Mouse (Mus musculus): ENCODE data around the gene Hs6st3.
A peak's percentile ranks its signal among the peaks of the same experiment; 100 is the strongest.

Hs6st3 gene

DNA sequence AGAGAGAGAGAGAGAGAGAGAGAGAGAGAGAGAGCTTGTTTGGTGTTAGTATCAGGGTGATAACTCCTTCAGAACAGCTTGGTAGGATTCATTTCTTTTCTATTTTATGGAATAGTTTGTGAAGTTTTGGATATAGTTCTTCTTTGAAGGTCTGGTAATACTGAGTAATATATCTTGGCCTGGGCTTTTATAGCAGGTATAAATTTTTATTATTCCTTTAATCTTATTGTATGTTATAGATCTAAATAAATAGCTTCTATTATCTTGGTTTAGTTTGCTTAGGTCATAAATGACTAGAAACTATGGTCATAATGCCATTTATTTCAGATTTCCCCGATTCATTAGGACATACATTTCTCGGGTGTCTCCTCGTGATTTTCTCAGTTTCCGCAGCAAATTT is 675.8 kb downstream of the Hs6st3 start:
- no peak for DNase-seq

- no peak for DNase-seq
These were observed 677.5 kb downstream of the Hs6st3 start for GRCm38 (mm10) chr14:119815616-119816015.

- peak in 1 of 2 experiments; percentile 13 for DNase-seq
These were observed 682.4 kb downstream of the Hs6st3 start for GRCm38 (mm10) chr14:119820562-119820961.

- no peak for DNase-seq
These were observed 693.2 kb downstream of the Hs6st3 start for GRCm38 (mm10) chr14:119831165-119832011.

- DNase-seq = no peak
These were observed 693.8 kb downstream of the Hs6st3 start for GRCm38 (mm10) chr14:119832012-119832325.

GRCm38 (mm10) chr14:119832940-119833339 is 694.8 kb downstream of the Hs6st3 start:
- no peak for DNase-seq

GRCm38 (mm10) chr14:119834008-119834700 is 696.0 kb downstream of the Hs6st3 start:
- DNase-seq = no peak

GRCm38 (mm10) chr14:119836051-119836450 is 697.9 kb downstream of the Hs6st3 start:
- no peak for DNase-seq

DNA sequence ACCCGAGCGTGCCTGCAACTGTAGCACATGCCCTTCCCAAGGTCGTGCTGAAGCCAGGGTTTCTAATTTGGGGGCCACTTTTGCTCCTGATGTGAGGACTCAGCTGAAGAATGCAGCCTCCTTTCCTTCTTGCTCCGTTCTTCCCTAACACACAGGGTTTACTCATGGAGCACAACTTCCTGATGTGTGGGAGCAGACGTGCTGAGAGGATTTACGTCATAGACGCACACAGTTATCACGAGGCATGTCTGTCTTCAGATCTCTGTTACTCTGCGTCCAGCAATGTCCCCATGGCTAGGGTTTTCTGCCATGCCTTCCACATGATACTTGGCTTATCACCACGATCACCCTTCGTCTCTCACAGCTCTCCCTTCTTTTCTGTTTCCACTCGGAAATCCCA is 709.4 kb downstream of the Hs6st3 start:
- DNase-seq = no peak

DNA sequence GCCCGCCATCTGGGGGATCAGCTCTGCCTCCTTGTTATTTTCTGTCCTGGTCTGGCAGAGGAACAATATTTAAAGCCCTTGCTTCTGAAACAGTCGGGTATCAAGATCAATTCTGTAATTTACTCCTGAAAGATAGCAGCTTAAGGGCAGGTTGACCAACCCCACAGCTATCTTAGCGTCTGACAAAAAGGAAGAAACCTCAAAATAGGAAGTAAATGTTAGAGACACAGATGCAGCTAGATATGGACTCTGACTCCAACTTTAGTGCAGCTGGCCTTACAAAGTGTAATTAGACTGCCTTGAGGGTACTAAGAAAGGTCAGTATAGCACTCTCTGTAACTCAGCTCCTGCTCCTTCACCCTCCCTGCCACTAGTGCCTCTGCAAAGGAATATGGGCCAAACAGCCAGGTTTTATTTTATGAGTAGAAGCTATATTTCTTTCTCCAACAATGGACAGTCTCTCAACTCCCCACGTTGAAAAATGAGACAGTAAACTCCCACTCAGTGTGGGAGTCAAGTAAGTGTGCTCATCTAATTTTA is 710.7 kb downstream of the Hs6st3 start:
- no peak for DNase-seq

GRCm38 (mm10) chr14:119849338-119849737 is 711.2 kb downstream of the Hs6st3 start:
- no peak for DNase-seq

DNA sequence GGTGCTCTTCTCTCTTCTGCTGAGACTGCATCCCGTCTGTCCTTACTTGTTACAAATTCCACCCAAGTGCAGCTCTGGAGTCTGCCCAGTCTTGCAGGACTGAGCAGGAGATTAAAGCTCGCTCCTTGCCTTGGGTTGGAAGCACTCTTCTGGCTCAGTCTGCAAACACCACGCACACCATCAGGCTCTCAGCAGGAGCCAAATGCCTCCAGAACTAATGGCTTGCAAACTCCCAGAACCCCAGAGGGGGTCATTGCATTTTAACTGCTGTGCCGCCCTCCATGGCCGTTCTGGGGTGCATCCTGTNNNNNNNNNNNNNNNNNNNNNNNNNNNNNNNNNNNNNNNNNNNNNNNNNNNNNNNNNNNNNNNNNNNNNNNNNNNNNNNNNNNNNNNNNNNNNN is 714.0 kb downstream of the Hs6st3 start:
- DNase-seq = peak; percentile 42 to 47

DNA sequence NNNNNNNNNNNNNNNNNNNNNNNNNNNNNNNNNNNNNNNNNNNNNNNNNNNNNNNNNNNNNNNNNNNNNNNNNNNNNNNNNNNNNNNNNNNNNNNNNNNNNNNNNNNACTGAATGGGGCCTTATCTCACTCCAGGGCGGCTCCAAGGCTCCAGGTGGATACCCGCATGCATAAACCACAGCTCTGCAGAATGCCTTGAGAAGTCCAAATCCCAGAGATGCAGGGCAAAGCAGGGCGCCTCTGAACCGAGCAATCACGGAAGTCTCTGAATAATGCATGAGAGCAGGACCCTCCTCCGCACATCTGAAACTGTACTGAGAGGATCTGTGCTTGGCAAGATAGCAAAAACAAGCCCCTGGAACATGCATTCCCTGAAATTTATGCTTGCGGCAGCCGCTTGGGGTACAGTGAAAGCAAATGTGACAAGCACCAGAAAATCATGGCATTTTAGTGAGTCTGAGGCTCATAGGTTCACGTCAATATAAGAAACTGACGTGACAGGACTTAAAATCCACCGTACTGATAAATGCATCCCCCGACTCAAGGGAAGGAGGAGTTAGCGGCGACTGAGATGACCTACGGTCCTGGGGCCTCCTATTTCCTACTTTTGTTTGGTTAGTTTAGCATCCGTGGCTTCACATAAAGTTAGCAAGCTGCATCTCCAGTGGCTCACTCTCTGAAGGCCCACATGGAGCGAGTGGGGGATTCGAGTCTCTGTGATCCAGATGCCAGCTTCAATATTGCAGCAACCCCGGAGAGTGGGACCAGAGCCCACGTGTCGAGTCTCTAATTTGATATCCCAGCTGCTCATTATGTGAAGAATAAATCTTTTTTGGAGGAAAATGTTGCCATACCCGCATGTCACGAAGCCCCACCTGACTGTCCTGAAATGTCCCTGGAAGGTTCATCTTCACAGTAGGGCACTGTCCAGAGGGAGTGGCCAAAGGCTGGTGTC is 719.5 kb downstream of the Hs6st3 start:
- peak in 1 of 2 experiments; percentile 15 for DNase-seq

DNA sequence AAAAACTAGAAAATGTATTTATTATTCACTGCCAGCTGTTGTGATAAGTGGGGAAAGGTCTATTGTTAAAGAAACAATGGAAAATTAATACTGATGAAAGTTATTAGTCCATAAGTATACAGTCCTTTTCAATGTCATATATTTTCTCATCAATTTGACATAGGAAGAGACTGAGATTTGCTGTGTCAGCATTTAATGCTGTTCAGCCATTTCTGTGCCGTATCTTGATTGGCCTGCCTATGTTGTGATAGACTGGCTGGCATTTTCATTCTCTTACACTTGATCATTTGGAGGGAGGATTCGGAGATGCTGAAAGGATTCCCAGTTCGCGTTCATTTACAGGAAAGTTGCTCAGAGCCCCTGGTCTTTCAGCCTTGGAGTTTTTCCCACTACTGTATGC is 735.5 kb downstream of the Hs6st3 start:
- DNase-seq = no peak

DNA sequence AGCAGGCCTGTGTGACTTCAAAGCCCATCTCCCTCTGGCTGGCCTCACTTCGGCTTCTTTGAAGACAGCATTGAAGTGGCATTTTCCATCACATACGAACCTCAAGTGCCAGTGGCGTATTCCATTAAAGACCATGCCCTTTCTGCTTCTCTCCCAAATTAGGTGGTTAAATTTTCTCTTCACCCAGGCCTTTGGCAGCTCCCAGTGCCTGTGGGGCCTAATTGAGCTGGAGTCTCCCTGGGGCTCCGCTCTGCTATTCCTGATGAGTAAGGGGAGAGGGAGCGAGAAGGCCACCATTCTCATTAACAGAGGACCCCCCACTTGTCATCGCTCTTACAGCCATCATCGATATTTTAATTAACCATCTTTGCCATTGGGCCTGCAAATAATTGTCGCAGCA is 754.8 kb downstream of the Hs6st3 start:
- DNase-seq = no peak

- no peak for DNase-seq
These were observed 757.0 kb downstream of the Hs6st3 start for GRCm38 (mm10) chr14:119895097-119895496.

DNA sequence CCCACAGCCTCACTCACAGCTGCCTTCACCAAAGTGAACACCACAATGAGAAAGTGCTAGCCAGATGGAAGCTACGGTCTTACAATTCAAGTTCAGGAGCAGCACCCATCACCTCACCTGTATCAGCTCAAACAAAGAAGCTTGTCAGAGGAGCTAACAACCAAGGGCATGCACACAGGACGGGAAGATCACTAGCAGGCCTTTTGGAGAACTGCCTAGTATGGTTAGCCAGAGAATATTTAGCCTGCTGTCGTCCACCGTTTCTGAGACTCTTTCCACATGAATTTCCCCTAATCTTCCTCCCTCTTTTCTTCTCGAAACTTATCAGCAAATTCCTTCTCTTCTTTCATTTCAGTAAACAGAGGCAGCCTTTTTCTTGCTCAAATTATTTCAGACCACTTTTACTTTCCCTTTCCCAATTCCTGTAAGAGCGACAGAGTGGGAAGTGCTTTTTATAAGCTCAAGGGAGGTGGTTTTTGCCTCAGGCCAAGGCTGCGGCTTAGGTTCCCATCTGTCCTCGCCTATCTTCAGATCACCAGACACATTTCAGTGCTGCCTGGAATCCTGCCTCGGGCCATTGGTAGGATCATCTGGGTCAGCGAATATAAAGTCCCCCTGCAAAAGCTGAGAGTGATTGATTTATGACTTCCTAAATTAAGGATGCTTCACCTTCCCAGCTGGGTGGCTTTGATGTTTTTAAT is 757.8 kb downstream of the Hs6st3 start:
- no peak for DNase-seq

GRCm38 (mm10) chr14:119902486-119902885 is 764.3 kb downstream of the Hs6st3 start:
- no peak for DNase-seq

- DNase-seq = no peak
These were observed 770.0 kb downstream of the Hs6st3 start for GRCm38 (mm10) chr14:119908032-119908675.

- DNase-seq = no peak
These were observed 776.4 kb downstream of the Hs6st3 start for GRCm38 (mm10) chr14:119914508-119914907.

GRCm38 (mm10) chr14:119918281-119919034 is 780.3 kb downstream of the Hs6st3 start:
- DNase-seq = no peak
